Mouse (Mus musculus): ENCODE results near the gene Daam1.

Gene Daam1

DNA sequence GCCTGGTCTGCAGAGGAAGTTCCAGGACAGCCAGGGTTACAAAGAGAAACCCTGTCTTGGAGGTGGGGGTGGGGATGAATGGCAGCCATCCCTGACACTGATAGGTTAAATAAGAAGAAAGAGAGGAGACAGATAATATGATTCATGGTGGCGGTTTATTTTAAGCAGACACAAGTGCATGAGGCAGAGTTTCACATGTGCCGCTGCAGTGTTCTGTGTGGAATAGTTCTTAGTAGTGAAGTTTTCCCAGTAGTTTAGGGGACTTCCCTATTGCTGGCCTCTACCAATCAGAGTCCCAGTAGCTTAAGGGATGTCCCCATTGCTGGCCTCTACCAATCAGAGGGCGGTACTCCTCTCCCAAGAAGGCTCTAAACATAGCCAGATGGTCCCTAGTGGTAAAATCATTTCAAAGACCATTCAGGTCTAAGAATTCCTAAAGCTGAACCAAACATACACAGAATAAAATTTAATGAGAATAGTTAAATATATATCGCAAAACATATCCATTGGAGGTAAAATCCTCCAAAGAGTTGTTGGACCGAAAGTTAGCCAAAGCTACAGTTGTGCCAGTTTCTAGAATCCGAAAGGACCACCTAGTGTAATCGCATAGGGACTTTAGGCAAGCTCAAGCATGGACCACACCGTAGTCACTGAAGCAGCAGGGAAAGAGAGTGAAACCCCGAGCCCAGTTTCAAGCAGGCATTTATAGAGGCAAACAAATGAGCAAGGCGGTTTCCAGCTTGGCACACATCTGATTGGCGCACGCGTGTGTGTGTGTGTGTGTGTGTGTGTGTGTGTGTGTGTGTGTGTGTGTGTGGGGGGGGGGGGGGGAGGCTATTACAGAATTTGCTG is 178.4 kb downstream of the Daam1 start:
- ChIA-PET CTCF (interaction anchor here in 2 of 4 experiments (0.6 to 1.2 kb wide), 2 partner anchors 240 to 356 kb away, joined by 3 to 5 read pairs; no protein-coding TSS in a partner anchor), POLR2A (interaction anchor here (0.6 to 2.2 kb wide), 15 partner anchors 10 to 910 kb away, joined by 3 to 8 read pairs (median 4); partner anchors contain the start of genes Jkamp (in 2 of the 4) and L3hypdh (in 2 of the 4))

DNA sequence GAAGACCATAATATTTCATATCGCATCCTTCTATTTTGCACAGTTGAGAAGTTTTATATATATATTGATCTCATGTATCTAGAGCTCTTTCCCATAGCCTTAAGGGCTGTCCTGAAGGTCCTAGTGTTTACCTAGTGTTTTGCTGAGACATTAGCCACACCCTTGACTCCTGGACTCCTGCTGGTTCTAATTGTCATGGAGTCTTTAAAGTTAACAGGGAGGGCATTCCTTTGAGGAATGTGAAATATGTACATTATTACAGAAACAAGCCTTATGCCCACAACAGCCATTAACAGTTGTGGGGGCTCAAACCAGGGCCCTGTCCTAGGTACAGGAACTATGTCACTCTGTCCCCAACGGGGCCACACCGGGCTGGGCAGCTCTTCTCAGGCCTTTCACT is 180.5 kb downstream of the Daam1 start:
- CTCF ChIA-PET, result interaction anchor here (0.6 to 1.8 kb wide), 7 partner anchors 74 to 815 kb away, joined by 3 to 6 read pairs (median 3); partner anchors contain the start of gene Jkamp (in 1 of the 4)
- POLR2A ChIA-PET, result interaction anchor here (0.6 to 2.4 kb wide), 14 partner anchors 10 to 1896 kb away, joined by 3 to 14 read pairs (median 3); partner anchors contain the start of genes Jkamp (in 2 of the 4) and L3hypdh (in 2 of the 4)

DNA sequence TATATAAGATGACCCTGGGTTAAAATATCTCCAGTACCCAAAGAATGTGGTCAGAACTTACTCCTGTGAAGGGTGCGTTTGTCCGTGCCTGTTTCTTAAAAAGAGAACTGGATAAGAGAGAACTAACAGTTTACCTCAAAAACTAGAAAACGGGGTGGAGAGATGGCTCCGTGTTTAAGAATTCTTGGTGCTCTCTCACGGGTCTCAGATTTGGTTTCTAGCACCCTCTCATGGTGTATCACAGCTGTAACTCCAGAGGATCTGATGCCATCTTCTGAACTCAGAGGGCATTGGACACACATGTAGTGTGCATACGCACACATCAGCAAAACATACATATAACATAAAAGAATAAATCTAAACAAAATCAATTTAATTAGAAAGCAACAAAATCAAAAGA is 181.2 kb downstream of the Daam1 start:
- CTCF ChIA-PET, result interaction anchor here in 3 of 4 experiments (0.6 to 1.8 kb wide), 5 partner anchors 35 to 626 kb away, joined by 3 to 6 read pairs (median 3); partner anchors contain the start of gene Jkamp (in 1 of the 3)
- POLR2A ChIA-PET, result interaction anchor here in 3 of 4 experiments (0.9 to 2.4 kb wide), 7 partner anchors 11 to 132 kb away, joined by 3 to 14 read pairs (median 4); partner anchors contain the start of genes Jkamp (in 2 of the 3) and L3hypdh (in 2 of the 3)

DNA sequence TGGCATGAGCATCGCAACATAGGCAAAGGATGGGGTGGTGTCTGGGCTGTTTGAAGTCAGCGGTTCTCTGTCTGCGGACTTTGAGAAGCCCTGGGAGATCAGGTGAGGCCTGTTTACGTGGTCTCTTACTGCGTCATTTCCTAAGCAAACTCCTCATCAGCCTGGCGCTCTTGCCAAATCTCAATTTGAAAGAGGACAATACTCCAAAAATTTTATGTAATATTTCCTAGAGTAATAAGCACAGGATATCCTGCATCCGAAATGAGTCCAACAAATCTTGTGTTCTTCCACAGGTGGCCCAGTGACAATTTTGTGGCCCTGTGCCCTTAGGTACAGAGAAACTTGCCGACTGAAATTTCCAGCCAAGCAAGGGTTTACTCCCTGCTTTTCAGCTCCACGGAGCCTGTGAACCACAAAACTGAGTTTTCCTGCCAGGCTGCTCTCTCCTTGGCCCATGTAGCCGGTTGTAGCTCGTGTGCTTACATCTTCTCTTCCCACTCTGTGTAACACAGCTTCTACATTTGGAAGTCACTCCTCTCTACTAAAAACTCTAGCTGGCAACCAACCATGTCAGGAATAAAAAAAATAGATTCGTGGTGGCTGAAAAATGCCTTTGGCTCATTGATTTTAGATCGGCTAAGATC is 183.0 kb downstream of the Daam1 start:
- CTCF ChIA-PET, result interaction anchor here in 2 of 4 experiments (0.6 to 0.8 kb wide), 2 partner anchors 13 to 246 kb away, joined by 3 to 5 read pairs; no protein-coding TSS in a partner anchor

DNA sequence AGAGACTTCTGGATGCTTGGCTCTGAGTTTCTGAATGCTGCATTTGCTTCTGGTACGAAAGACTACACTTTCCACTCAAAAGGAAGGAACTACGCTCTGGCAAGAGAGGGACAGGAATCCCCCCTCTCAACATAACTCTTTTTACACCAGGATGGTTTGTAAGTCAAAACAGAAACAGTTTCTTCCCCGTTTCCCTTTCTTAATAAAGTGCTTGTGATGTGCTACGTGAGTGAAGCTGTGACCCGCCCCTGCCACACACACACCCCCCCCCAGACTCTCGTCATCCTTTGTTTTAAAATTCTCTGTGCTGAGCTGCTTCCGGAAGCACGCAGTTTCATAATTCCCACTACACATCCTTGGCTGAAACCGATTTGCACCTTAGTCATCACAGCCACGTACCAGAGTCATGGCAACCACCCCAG is 183.5 kb downstream of the Daam1 start:
- ChIA-PET POLR2A (interaction anchor here in 1 of 4 experiments (0.6 kb wide), 1 partner anchor 877 kb away, joined by 4 read pairs; no protein-coding TSS in a partner anchor), CTCF (interaction anchor here in 1 of 4 experiments (0.8 kb wide), 1 partner anchor 246 kb away, joined by 5 read pairs; no protein-coding TSS in a partner anchor)

More for the DNA sequence above, 183.0 kb downstream of the Daam1 start:
- POLR2A ChIA-PET, result interaction anchor here in 1 of 4 experiments (0.6 to 0.7 kb wide), 2 partner anchors 877 to 925 kb away, joined by 3 to 4 read pairs; no protein-coding TSS in a partner anchor

DNA sequence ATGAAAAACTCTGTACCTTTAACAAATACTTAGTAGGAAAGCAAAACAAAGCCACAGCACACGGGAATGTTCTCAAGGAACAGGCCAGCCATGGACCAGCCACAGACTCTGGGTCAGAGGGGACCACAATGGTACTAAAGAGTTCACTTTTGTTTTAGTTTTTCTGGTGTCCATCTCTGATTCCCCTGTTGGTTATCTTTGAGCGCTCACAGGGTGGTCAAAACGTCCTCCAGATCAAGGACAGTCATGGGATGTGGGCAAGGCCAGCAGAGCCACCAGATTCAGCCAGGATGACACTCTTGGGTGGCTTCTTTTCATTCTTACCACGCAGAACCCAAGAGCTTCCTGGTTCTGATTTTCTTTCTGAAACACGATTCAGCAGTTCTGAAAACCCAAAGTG is 184.4 kb downstream of the Daam1 start:
- ChIA-PET CTCF (interaction anchor here in 1 of 4 experiments (0.9 kb wide), 1 partner anchor 32 kb away, joined by 3 read pairs; no protein-coding TSS in a partner anchor), POLR2A (no interaction called here)

DNA sequence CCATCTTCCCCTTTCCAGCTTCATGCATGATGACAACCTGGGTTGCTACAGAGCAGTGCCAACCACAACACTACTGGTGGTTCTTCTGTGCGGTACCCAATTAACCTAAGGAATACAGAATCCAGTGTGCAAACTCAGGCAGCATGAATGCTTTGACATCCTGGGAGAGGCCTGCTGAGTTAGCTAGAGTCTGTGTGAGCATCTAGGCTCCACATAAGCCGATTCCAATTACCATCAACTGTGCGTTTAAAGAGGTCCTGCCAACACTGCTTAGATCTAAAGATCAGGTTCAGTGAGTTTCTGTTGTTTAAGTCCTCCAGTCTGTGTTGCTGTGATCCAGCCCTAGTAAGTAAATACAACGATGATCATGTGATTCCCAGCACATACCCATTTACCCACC is 189.4 kb downstream of the Daam1 start:
- ChIA-PET POLR2A (interaction anchor here in 1 of 4 experiments (1.6 to 2.5 kb wide), 2 partner anchors 10 to 32 kb away, joined by 4 to 8 read pairs; no protein-coding TSS in a partner anchor), CTCF (interaction anchor here in 1 of 4 experiments (0.5 kb wide), 1 partner anchor 61 kb away, joined by 18 read pairs; no protein-coding TSS in a partner anchor)

DNA sequence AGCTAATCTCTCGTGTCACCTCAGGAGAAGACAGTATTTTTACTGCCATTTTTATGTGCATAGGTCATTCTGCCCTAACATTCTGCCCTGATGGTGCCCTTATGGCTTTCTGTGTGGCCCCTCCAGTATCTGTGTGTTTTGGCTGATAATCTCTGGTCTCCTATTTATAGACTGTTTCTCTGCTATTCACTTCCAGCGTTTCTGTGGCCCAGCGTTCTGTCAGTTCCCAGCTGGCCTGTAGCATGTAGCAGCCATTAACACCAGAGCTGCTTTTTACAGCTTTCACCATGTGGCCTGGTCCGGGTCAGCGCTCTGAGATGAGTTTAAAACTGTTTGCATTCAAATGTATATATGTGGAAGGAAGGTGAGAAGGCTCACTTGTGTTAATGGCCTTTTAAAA is 190.7 kb downstream of the Daam1 start:
- ChIA-PET POLR2A (interaction anchor here in 1 of 4 experiments (1.0 kb wide), 1 partner anchor 49 kb away, joined by 6 read pairs; the partner anchor contains the start of gene Gpr135), CTCF (no interaction called here)

DNA sequence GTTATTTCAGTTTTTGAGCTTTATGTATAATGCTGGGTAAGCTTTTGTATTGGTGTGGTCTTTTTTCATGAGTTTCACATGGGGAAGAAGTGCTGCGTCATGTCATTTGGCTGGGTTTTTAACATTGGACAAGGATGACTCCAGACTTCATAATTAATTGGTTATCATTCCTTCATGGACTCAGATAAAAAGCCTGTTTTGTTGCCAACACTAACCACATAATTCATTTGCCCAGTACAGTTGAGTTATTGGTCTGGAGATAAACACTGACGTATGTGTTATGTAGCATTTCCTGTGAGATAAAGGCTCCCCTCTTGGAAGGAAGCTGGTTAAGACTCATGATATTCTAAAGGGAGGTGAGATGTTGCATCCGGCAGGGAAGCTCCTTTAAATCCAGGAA is 191.9 kb downstream of the Daam1 start:
- ChIA-PET CTCF (no interaction called here), POLR2A (interaction anchor here in 2 of 4 experiments (0.5 to 1.0 kb wide), 4 partner anchors 31 to 63 kb away, joined by 3 to 6 read pairs (median 4); partner anchors contain the start of gene Gpr135 (in 1 of the 2))

DNA sequence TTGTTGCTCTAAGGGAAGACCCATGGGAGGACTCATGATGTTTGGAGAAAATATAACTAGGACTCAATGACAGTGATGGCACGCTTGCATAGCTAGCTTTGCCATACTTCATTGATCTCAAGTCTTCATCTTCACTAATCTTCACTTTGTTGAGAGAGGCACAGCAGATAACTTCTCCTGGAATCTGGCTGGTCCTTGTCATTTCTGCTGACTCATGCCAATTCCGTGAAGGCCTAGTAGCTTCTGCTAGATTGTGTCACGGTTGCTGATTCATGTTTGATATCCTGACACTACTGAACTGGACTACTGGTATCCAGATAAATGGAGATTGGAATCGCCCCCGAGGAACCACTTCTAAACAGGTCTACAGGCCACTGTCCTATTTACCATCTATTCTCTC is 192.7 kb downstream of the Daam1 start:
- POLR2A ChIA-PET, result interaction anchor here in 1 of 4 experiments (0.6 kb wide), 1 partner anchor 30 kb away, joined by 4 read pairs; no protein-coding TSS in a partner anchor
- CTCF ChIA-PET, result no interaction called here

DNA sequence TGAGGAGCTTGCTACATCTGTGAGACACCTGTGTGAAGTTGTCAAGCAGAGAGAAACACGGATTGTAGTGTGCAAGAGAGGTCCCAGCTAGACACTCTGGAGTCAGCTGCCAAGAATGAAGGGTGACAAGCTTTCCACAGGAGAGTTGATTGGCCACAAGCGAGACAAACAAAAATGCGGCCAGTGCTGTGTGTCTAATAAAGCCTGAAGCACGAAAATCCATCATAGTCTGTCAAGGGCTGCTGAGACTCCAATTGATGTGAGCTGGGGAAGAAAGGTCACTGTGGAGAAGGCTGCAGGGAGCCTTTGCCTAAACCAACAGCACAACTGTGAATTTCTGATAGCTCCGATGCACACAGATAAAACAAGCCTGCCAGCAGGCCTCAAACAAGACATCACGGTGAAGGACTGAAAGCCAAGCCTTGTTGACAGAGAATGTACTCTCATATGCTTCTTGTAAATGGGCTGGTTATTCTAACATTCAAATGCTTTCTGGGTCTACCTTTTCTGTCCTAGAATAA is 194.5 kb downstream of the Daam1 start:
- POLR2A ChIA-PET, result no interaction called here
- CTCF ChIA-PET, result no interaction called here

DNA sequence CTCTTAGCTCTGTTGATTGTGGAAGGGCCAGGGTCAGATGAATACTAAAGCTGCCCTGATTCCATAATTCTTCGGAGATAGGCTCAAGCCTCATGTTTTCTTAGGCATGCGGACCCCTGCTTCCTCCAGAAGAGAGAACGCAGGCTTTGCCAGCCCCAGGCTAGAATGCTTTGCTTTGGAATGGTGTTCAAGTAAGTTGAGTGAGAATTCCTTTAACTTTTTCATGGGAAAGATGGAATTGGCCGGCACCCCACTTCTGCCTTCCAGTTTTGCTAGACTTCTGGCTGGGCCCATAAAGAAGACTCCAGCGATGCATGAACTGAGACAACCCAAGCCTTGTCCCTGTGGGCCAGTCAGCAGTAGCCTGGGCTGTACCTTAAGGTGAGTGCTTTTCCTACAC is 200.3 kb downstream of the Daam1 start:
- POLR2A ChIA-PET, result no interaction called here

DNA sequence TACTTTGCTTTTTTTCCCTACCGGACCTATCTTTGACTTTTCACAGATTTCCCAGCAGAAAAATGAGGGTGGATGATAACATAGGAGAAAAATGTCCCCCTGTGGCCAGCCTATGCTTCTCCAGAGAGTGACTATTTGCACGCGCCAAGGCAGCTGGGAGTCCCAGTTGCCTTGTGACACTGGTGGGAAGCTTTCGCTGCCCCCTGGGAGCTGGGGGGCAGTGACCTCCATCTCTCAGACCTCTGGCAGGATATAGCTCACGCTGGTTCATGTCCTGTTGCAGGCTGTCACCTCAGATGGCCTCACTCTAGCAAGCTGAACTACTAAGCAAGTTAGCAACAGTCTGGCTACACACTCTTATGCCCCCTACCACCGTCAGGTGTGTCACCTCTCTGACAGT is 200.9 kb downstream of the Daam1 start:
- POLR2A ChIA-PET, result interaction anchor here in 1 of 4 experiments (0.7 kb wide), 1 partner anchor 38 kb away, joined by 3 read pairs; no protein-coding TSS in a partner anchor
- CTCF ChIA-PET, result no interaction called here

More for the DNA sequence above, 200.3 kb downstream of the Daam1 start:
- CTCF ChIA-PET, result no interaction called here

DNA sequence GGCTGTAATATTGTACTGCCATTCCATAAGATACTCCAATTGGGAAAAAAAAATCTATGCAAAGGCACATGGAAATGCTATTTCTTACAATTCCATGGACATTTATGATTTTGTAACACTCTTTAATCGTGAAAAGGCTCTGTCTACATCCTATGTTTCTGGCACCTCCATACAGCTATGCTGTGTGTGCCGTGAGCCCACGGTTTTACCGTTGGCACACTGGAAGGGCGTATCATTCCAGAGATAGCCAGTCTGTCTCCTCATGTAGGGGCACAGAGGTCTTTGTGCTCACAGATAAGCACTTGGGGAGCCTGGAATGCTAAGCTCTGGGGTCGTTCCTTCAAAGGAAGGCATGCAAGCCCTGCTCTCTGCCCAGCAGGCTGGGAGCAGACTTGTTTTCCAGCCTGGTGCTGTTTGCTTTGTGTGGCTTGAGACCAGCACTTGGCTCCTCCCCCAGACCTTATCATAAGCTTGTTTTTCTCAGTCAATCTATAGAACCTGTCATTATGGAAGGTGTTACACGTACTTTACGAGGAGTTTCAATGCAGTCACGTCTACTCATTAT is 205.3 kb downstream of the Daam1 start:
- ChIA-PET POLR2A (no interaction called here), CTCF (interaction anchor here in 1 of 4 experiments (0.5 kb wide), 1 partner anchor 703 kb away, joined by 3 read pairs; no protein-coding TSS in a partner anchor)

DNA sequence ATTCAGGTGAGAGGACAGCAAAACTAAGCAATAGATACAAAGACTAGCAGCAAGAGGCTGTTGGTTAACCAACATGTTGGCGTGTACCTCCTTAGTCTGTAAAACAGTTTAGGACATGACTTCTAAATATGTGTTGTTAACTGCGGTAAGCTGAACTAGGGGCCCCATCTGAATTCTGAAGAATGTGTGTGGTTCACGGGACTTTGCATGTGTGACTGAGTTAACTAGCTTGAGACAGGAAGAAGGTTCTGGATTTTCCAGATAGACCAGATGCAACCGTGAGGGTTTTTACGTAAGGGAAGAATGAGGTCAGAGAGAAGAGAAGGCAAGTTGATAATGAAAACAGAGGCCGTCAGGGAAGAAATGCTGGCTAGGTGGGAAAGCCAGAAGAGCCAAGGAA is 206.2 kb downstream of the Daam1 start:
- CTCF ChIA-PET, result no interaction called here

DNA sequence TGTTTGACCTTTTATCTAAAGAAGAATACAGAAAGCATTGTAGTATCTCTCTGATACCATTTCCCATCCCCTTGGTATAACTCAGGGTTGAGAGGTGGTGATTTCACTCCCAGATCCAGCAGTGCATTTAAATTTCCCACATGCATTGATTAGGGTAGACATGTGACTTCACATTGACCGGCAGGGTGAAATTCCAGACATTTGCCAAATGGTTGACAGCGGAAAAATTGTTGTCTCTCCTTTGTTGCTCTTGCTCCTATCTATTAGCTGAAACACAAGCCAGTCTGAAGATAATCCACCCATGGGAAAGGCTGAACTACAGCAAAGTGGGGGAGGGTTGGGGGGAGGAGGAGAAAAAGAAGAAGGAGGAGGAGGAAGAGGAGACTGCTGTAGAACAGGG is 208.0 kb downstream of the Daam1 start:
- CTCF ChIA-PET, result no interaction called here
- POLR2A ChIA-PET, result no interaction called here

More for the DNA sequence above, 206.2 kb downstream of the Daam1 start:
- POLR2A ChIA-PET, result interaction anchor here in 1 of 4 experiments (1.0 kb wide), 1 partner anchor 9 kb away, joined by 3 read pairs; no protein-coding TSS in a partner anchor

DNA sequence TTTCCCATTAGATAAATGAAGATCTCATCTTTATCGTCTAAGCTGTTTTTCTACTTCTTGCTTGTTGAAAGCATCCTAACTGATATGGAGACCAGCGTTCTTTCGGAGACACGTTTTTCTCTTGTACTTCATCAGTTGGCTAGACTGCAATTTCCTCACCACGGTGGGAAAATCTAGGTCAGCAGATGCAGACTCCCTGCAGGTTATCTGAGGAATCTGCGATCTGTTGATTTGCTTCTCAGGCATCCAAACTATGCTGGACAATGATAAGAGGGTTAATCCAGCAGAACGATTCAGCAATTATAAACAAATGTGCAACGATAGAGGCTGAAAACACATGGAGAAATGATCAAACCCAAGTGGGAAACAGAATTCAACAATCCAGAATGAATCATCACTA is 208.6 kb downstream of the Daam1 start:
- CTCF ChIA-PET, result interaction anchor here in 1 of 4 experiments (1.3 kb wide), 1 partner anchor 14 kb away, joined by 3 read pairs; no protein-coding TSS in a partner anchor
- POLR2A ChIA-PET, result interaction anchor here in 1 of 4 experiments (1.5 kb wide), 1 partner anchor 12 kb away, joined by 4 read pairs; no protein-coding TSS in a partner anchor

DNA sequence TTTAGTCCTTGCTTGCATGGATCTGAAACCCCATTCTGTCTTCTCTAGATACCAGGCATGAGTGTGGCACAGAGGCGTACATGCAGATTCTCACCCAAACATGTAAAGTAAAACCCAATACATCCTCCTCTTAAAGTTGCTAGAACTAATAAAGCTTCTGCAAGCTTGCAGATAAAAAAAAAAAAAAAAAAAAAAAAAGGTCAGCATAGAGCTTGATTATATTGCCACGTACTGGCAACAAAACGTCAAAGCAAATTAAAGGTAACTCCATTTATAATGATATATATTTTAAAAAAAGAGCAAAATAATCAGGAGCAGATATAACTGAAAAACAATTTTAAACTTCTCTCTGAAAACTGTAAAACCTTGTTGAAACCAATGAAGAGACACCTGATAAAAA is 210.4 kb downstream of the Daam1 start:
- CTCF ChIA-PET, result interaction anchor here in 2 of 4 experiments (0.5 to 0.7 kb wide), 3 partner anchors 15 to 52 kb away, joined by 3 to 5 read pairs (median 3); no protein-coding TSS in a partner anchor
- POLR2A ChIA-PET, result no interaction called here
